ENCODE assay signal across 23 mouse cellular contexts in genomic region chr19:20283105-20283504, GRCm38 (mm10).
DNase-seq lines count a peak whose midpoint lies in the region; ATAC-seq and TF ChIP-seq lines count a peak whose summit lies in the region.
"Had no signal": no experiment of that assay in that cellular context is flagged by ENCODE, and none has a peak within 500 bp of the region (broad histone marks: within the 10 kb centered on the region; RNA-seq: fewer than 3 reads in every experiment).

No protein-coding gene starts in this region.

- H3K4me2 ChIP-seq in intestine, embryonic 15.5 days (replicated peaks), result no peak overlapping the region

- WGBS in intestine, embryonic 15.5 days, result 84% methylated on average over 2 of the region's 2 CpGs

- no peak for DNase-seq in frontal cortex, postnatal 25 days (ENCODE audit: low spot score in 2 of 2)
- DNase-seq in left cerebral cortex, adult 2 months (ENCODE audit: extremely low spot score in 1 of 2, low spot score in 2 of 2), result no peak
- DNase-seq in left cerebral cortex, postnatal 36 days (ENCODE audit: low spot score in 2 of 2), result no peak
- DNase-seq in brain, adult 2 months (ENCODE audit: low read depth, low spot score), result peak; percentile 60
- DNase-seq in telencephalon, adult 2 months (ENCODE audit: low read depth, low spot score), result peak; percentile 31
- DNase-seq: adrenal gland, adult 2 months; adrenal gland, adult 8-10 months; adrenal gland, postnatal 10 days; adrenal gland, postnatal 14 days; adrenal gland, postnatal 25 days; adrenal gland, postnatal 36 days; B cell, adult 2 months; cerebellum, adult 11 months; cerebellum, adult 11-12 months; cerebellum, adult 18-20 months had no signal

- intact Hi-C loops in left cerebral cortex, adult 2 months (cut with DNase I), result no loop called here
- intact Hi-C loops in left cerebral cortex, postnatal 36 days (cut with DNase I), result no loop called here

- H3K27me3 ChIP-seq in intestine, embryonic 15.5 days (replicated peaks), result no peaks in the 10 kb centered on the region
- H3K27me3 ChIP-seq: CH12.LX had no signal

- TF ChIP-seq CTCF in left cerebral cortex, adult 2 months (IDR thresholded peaks at IDR 0.05), result no peak

- no peak overlapping the region for H3K4me3 ChIP-seq in left cerebral cortex, adult 2 months
- no peak overlapping the region for H3K4me3 ChIP-seq in intestine, embryonic 15.5 days (replicated peaks)

- H3K36me3 ChIP-seq in intestine, embryonic 15.5 days, result no peaks in the 10 kb centered on the region
- H3K36me3 ChIP-seq: G1E had no signal

- no peak overlapping the region for H3K9ac ChIP-seq in intestine, embryonic 15.5 days

- H3K27ac ChIP-seq in left cerebral cortex, adult 2 months, result peak overlapping the region; percentile 38; the same call in 1 of the 2 replicates
- no peak overlapping the region for H3K27ac ChIP-seq in intestine, embryonic 15.5 days

- no peaks in the 10 kb centered on the region for H3K4me1 ChIP-seq in intestine, embryonic 15.5 days (replicated peaks)

- H3K9me3 ChIP-seq in intestine, embryonic 15.5 days, result no peaks in the 10 kb centered on the region
- H3K9me3 ChIP-seq: G1E had no signal

- peak; percentile 97 for ATAC-seq in frontal cortex, adult (ENCODE audit: low TSS enrichment)
- no peak for ATAC-seq in megakaryocyte-erythroid progenitor cell, adult 5-6 weeks (replicated peaks; ENCODE audit: low FRiP score, low TSS enrichment, poor library complexity, severe bottlenecking)
- no peak for ATAC-seq in intestine, embryonic 15.5 days
- ATAC-seq: activated CD4-positive, CD25-positive, alpha-beta regulatory T cell, adult 4 months; CD4-positive, CD25-positive, alpha-beta regulatory T cell, adult 4 months; Patski had no signal

Comparison
In these comparisons a context has a peak if more than half of its experiments do, and no peak if none do; other contexts are left out.
1. DNase-seq: peak in brain, adult 2 months (single experiment) and telencephalon, adult 2 months (single experiment); none in frontal cortex, postnatal 25 days (0 of 2), left cerebral cortex, adult 2 months (0 of 2) and left cerebral cortex, postnatal 36 days (0 of 2).